Mouse (Mus musculus) neural tube, embryonic 13.5 days (tissue): ENCODE measurements around the gene Tpst2. TPM values are rescaled to one million over a fixed set of nuclear protein-coding genes. Genes with fewer than 3 reads are reported as not detected.
A peak's percentile ranks its signal among the peaks of the same experiment; 100 is the strongest.

Experiments
- ATAC-seq: fragments of 200-750 bp; cut with Nextera tagmentation; 2 replicates; pipeline ENCODE4 v1.8.0; 2017; ENCODE audit warnings: low read depth, mild to moderate bottlenecking, moderate TSS enrichment, moderate library complexity
- H3K27ac ChIP-seq: fragments of 300-500 bp; sonication (generic); replicated peaks from 2 replicates; pipeline ENCODE4 v1.5.1; 2015; ENCODE audit warnings: moderate library complexity, mild to moderate bottlenecking, inconsistent platforms
- H3K27me3 ChIP-seq: fragments of 300-500 bp; sonication (generic); 2 replicates; pipeline ENCODE4 v1.6.1; 2015; ENCODE audit warnings: mild to moderate bottlenecking, inconsistent platforms
- H3K36me3 ChIP-seq: fragments of 300-500 bp; sonication (generic); 2 replicates; pipeline ENCODE4 v1.6.1; 2015; ENCODE audit warnings: mild to moderate bottlenecking, inconsistent platforms
- H3K4me1 ChIP-seq: fragments of 300-500 bp; sonication (generic); replicated peaks from 2 replicates; pipeline ENCODE4 v1.6.1; 2015; ENCODE audit warnings: inconsistent platforms
- H3K4me2 ChIP-seq: fragments of 300-500 bp; sonication (generic); 2 replicates; pipeline ENCODE4 v1.6.1; 2015; ENCODE audit warnings: inconsistent platforms, mild to moderate bottlenecking, moderate library complexity
- H3K4me3 ChIP-seq: fragments of 300-500 bp; sonication (generic); 2 replicates; pipeline ENCODE4 v1.5.1; 2015; ENCODE audit warnings: mild to moderate bottlenecking, inconsistent platforms
- H3K9ac ChIP-seq: fragments of 300-500 bp; sonication (generic); 2 replicates; pipeline ENCODE4 v1.6.1; 2015; ENCODE audit warnings: moderate library complexity, mild to moderate bottlenecking, inconsistent platforms
- H3K9me3 ChIP-seq: fragments of 300-500 bp; sonication (generic); 2 replicates; pipeline ENCODE4 v1.6.1; 2016; ENCODE audit warnings: inconsistent platforms
- WGBS: fragments of 180-500 bp; shearing (Covaris S2); methylation state at CpG from one replicate; pipeline ENCODE4 v1.1.7; 2015; 5-methylcytosine and 5-hydroxymethylcytosine counted together
- polyA plus RNA-seq: library from polyadenylated mRNA; unstranded; fragments of >200 nt; fragmentation: Nextera tagmentation; extraction: Ambion mirVana; gene quantifications from 2 replicates; pipeline ENCODE4 v1.2.1, GENCODE M21; 2015

The Tpst2 gene
- polyA plus RNA-seq, 1 experiment from 2014 or later, result 29.5 TPM

DNA sequence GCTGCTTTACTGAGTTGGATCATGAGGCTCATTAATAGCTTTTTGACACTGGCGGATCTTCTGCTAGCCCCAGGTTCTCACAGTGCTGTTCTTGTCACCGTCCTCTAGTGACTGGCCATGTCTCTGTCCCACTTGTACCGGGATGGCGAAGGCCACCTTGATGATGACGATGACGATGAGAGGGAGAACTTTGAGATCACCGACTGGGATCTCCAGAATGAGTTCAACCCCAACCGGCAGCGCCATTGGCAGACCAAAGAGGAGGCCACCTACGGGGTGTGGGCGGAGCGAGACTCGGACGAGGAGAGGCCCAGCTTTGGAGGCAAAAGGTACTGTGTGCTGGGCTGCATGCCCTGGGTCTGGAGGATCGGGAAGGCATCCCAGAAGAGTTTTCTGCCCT, 51.4 kb downstream of the Tpst2 start:
- 92% methylated on average over 15 of the region's 15 CpGs for WGBS
- H3K9ac ChIP-seq, result 0 out of 2 replicates have a peak overlapping the region, but pooled peaks have one; percentile 3
- no peak overlapping the region for H3K27ac ChIP-seq
- ATAC-seq, result no peak
- no peaks in the 10 kb centered on the region for H3K27me3 ChIP-seq
- no peaks in the 10 kb centered on the region for H3K9me3 ChIP-seq
- H3K36me3 ChIP-seq, result peaks cover 51% of the 10 kb centered on the region
- peaks cover 25% of the 10 kb centered on the region for H3K4me1 ChIP-seq
- no peak overlapping the region for H3K4me2 ChIP-seq
- no peak overlapping the region for H3K4me3 ChIP-seq

DNA sequence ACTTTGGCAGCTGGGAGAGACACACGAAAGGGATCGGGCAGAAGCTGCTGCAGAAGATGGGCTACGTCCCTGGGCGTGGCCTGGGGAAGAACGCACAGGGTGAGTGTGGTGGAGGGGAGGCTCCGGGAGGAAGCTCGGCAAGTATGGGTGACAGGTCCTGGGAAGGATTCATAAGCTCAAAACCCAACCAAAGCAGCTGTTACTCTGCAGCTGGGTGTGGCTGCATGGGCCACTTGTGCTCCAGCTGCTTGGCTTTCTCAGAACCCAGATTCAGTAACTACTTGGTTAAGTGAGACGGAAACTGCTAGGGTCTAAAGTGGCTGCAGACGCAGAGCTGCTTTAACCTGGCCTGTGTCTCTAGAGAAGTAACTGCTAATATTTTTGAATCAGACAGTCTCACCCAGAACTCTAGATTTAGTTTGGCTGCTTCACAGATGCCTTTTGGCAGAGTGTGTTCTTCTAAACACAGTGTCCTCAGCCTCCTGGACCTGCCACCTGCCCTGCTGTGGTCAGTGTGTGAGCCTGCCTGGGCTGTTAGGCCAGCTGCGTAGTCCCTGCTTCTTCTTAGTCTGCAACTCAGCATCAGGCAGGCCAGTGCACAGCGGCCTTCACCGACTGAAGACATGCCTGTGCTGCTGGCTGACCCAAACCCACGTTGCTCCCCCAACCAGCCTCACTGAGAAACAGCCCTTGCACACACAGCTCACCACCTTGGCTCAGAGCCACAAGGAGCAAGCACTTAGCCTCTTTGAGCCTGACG, 53.5 kb downstream of the Tpst2 start:
- Histone ChIP-seq H3K4me1 (peaks cover 25% of the 10 kb centered on the region), H3K4me3 (no peak overlapping the region), H3K36me3 (peaks cover 72% of the 10 kb centered on the region), H3K9ac (no peak overlapping the region), H3K4me2 (no peak overlapping the region), H3K9me3 (no peaks in the 10 kb centered on the region), H3K27me3 (no peaks in the 10 kb centered on the region), H3K27ac (no peak overlapping the region)
- no peak for ATAC-seq
- 94% methylated on average over 14 of the region's 14 CpGs for WGBS

DNA sequence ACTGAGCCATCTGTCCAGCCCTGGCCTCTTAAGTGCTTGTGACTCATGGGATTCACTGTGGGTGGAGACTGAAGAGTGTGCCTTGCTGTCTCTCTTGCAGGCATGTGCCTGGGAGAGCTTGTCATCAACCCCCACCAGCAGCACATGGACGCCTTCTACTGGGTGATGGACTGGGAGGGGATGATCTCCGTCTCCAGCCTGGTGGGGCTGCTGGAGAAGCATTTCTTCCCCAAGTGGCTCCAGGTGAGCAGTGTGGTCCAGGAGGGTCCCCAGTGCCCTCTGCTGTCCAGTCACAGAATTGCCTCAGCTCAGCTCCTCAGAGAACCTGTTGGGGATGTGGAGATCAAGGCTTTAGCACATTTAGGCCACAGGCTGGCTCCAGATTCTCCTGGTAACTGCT, 59.0 kb downstream of the Tpst2 start:
- no peaks in the 10 kb centered on the region for H3K9me3 ChIP-seq
- no peak for ATAC-seq
- peaks cover 93% of the 10 kb centered on the region for H3K36me3 ChIP-seq
- H3K9ac ChIP-seq, result no peak overlapping the region
- H3K4me1 ChIP-seq, result no peaks in the 10 kb centered on the region
- 22% methylated on average over 2 of the region's 2 CpGs for WGBS
- no peaks in the 10 kb centered on the region for H3K27me3 ChIP-seq
- H3K4me3 ChIP-seq, result no peak overlapping the region
- H3K4me2 ChIP-seq, result no peak overlapping the region
- no peak overlapping the region for H3K27ac ChIP-seq

- WGBS, result 91% methylated on average over 22 of the region's 22 CpGs
- H3K27me3 ChIP-seq, result no peaks in the 10 kb centered on the region
- H3K27ac ChIP-seq, result no peak overlapping the region
- H3K9ac ChIP-seq, result no peak overlapping the region
- H3K9me3 ChIP-seq, result no peaks in the 10 kb centered on the region
- peaks cover 11% of the 10 kb centered on the region for H3K4me1 ChIP-seq
- no peak overlapping the region for H3K4me3 ChIP-seq
- H3K4me2 ChIP-seq, result no peak overlapping the region
- H3K36me3 ChIP-seq, result peaks cover 78% of the 10 kb centered on the region
- no peak for ATAC-seq
Measured at GRCm38 (mm10) chr5:112337004-112337403, 60.5 kb downstream of the Tpst2 start.

DNA sequence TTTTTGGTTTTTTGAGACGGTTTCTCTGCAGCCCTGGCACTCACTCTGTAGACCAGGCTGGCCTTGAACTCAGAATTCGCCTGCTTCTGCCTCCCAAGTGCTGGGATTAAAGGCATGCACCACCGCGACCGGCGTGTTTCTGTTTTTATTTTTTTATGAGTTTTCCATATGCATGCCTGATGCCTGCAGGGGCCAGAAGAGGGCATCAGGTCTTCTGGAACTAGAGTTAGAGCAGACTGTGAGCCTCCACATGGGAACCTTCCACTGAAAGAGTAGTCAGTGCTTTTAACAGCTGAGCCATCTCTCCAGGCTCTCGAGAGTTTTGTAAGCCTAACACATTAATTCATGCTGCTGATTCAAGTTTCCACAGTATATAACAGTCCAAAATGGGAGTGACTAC, 62.7 kb downstream of the Tpst2 start:
- H3K4me2 ChIP-seq, result no peak overlapping the region
- H3K4me1 ChIP-seq, result peaks cover 27% of the 10 kb centered on the region
- no peak for ATAC-seq
- H3K27me3 ChIP-seq, result no peaks in the 10 kb centered on the region
- H3K9me3 ChIP-seq, result no peaks in the 10 kb centered on the region
- 64% methylated on average over 7 of the region's 7 CpGs for WGBS
- H3K36me3 ChIP-seq, result peaks cover 55% of the 10 kb centered on the region
- no peak overlapping the region for H3K27ac ChIP-seq
- H3K9ac ChIP-seq, result no peak overlapping the region
- no peak overlapping the region for H3K4me3 ChIP-seq

- 2% methylated on average over 52 of the region's 64 CpGs for WGBS
- ATAC-seq, result peak; percentile 73
- Histone ChIP-seq H3K4me3 (peak within 1 kb of the TSS; percentile 93), H3K9me3 (no peaks in the 10 kb centered on the region), H3K27me3 (no peaks in the 10 kb centered on the region), H3K4me1 (peaks cover 52% of the 10 kb centered on the region), H3K27ac (peak within 1 kb of the TSS; percentile 64), H3K36me3 (peaks cover 27% of the 10 kb centered on the region), H3K4me2 (peak within 1 kb of the TSS; percentile 88), H3K9ac (peak within 1 kb of the TSS; percentile 91)
Measured at GRCm38 (mm10) chr5:112342463-112343204, 66.1 kb downstream of the Tpst2 start, which contains the start of the genes Srrd and Hps4. Gene Srrd, minus strand, starts transcription at chr5:112343040. Gene Hps4, plus strand, starts transcription at chr5:112343083.

DNA sequence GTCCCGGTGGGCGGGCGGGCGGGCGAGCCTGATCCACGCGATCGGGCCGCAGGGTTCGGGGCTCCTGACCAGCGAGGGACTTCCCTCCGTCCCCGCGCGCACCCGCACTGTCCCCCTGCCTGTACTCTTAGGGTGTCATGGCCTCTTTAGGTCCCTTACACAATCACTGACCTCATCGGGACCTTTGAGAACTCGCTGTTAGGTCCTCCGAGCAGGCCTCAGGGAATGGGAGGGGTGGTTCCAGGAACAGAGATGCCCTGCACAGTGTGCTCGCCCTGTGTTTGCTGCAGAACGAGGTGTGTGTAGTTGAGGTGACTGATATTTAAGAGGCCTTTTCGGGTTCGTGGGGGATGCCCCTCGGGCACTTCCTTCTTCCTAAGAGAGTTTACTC, 66.7 kb downstream of the Tpst2 start:
- Histone ChIP-seq H3K27ac (peak overlapping the region; percentile 64; the same call in 1 of the 2 replicates), H3K4me1 (peaks cover 52% of the 10 kb centered on the region)

GRCm38 (mm10) chr5:112344092-112344960, 67.8 kb downstream of the Tpst2 start:
- H3K27me3 ChIP-seq, result no peaks in the 10 kb centered on the region
- WGBS, result 80% methylated on average over 6 of the region's 6 CpGs
- H3K4me1 ChIP-seq, result peaks cover 52% of the 10 kb centered on the region
- peaks cover 28% of the 10 kb centered on the region for H3K36me3 ChIP-seq
- no peaks in the 10 kb centered on the region for H3K9me3 ChIP-seq
- H3K27ac ChIP-seq, result no peak overlapping the region
- no peak overlapping the region for H3K4me2 ChIP-seq
- H3K4me3 ChIP-seq, result no peak overlapping the region
- peak overlapping the region; percentile 50 for H3K9ac ChIP-seq
- ATAC-seq, result no peak

More for the DNA sequence above, 66.7 kb downstream of the Tpst2 start:
- Histone ChIP-seq H3K36me3 (peaks cover 27% of the 10 kb centered on the region), H3K9me3 (no peaks in the 10 kb centered on the region), H3K4me3 (peak overlapping the region; percentile 93), H3K9ac (peak overlapping the region; percentile 91), H3K27me3 (no peaks in the 10 kb centered on the region), H3K4me2 (peak overlapping the region; percentile 88)
- WGBS, result 0% methylated on average over 24 of the region's 24 CpGs
- peak; percentile 78 for ATAC-seq

GRCm38 (mm10) chr5:112346211-112346965, 69.9 kb downstream of the Tpst2 start:
- Histone ChIP-seq H3K4me2 (no peak overlapping the region; the same call in 1 of the 2 replicates), H3K27me3 (no peaks in the 10 kb centered on the region), H3K9me3 (no peaks in the 10 kb centered on the region), H3K36me3 (peaks cover 42% of the 10 kb centered on the region), H3K27ac (no peak overlapping the region), H3K4me3 (no peak overlapping the region), H3K4me1 (peaks cover 48% of the 10 kb centered on the region), H3K9ac (peak overlapping the region; percentile 50)
- WGBS, result 85% methylated on average over 16 of the region's 16 CpGs
- ATAC-seq, result no peak

GRCm38 (mm10) chr5:112349169-112349568, 72.7 kb downstream of the Tpst2 start:
- Histone ChIP-seq H3K4me2 (no peak overlapping the region), H3K27ac (no peak overlapping the region), H3K9ac (no peak overlapping the region), H3K36me3 (peaks cover 69% of the 10 kb centered on the region), H3K4me3 (no peak overlapping the region), H3K4me1 (peaks cover 26% of the 10 kb centered on the region), H3K27me3 (no peaks in the 10 kb centered on the region), H3K9me3 (no peaks in the 10 kb centered on the region)
- ATAC-seq, result 0 out of 2 replicates have a peak, but pooled peaks have one; percentile 19
- 82% methylated on average over 8 of the region's 8 CpGs for WGBS

GRCm38 (mm10) chr5:112355493-112355892, 79.0 kb downstream of the Tpst2 start:
- Histone ChIP-seq H3K4me2 (no peak overlapping the region), H3K4me1 (no peaks in the 10 kb centered on the region), H3K27ac (no peak overlapping the region), H3K9me3 (no peaks in the 10 kb centered on the region), H3K36me3 (peaks cover 77% of the 10 kb centered on the region), H3K27me3 (no peaks in the 10 kb centered on the region), H3K4me3 (no peak overlapping the region), H3K9ac (no peak overlapping the region)
- no peak for ATAC-seq
- 90% methylated on average over 6 of the region's 6 CpGs for WGBS
